Mouse (Mus musculus) spleen, adult 2 months (tissue): Measurements from ENCODE around the gene Thsd7b.

Experiments
- CTCF ChIP-seq: fragments of 200-500 bp; IDR thresholded peaks from 2 replicates; pipeline ENCODE4 v1.5.1; 2011; ENCODE audit warnings: mild to moderate bottlenecking, inconsistent platforms; ENCODE audit not compliant: insufficient read depth, insufficient read length, insufficient replicate concordance; ENCODE audit errors: extremely low read depth
- POLR2A ChIP-seq: fragments of 200-500 bp; IDR thresholded peaks from 2 replicates; pipeline ENCODE4 v1.6.1; 2011; ENCODE audit warnings: low read depth, low read length, inconsistent platforms

DNA sequence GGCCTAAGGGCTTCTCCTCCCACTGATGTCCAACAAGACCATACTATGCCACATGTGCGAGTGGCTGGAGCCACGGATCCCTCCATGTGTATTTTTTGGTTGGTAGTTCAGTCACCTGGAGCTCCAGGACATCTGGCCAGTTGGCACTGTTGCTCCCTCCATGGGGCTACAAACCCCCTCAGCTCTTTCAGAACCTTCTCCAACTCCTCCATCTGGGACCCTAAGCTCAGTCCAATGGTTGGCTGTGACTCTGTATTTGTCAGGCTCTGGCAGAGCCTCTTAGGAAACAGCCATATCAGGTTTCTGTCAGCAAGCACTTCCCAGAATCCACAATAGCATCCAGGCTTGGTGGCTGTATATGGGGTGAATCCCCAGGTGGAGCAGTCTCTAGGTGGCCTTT, 690.1 kb downstream of the Thsd7b start:
- TF ChIP-seq POLR2A (no peak), CTCF (no peak)
